Mouse (Mus musculus): ENCODE measurements around the gene Map2k2.
A peak's percentile ranks its signal among the peaks of the same experiment; 100 is the strongest.
"Not testable (repeated sequence)": the region's sequence is repeated elsewhere in the genome, so short reads cannot be mapped to it uniquely, and the experiment has no call there.

Map2k2 gene

GRCm38 (mm10) chr10:81142551-81142981 lies 36.9 kb downstream of the Map2k2 start:
- no peak for DNase-seq (ENCODE audit: low spot score in 2 of 2)

DNA sequence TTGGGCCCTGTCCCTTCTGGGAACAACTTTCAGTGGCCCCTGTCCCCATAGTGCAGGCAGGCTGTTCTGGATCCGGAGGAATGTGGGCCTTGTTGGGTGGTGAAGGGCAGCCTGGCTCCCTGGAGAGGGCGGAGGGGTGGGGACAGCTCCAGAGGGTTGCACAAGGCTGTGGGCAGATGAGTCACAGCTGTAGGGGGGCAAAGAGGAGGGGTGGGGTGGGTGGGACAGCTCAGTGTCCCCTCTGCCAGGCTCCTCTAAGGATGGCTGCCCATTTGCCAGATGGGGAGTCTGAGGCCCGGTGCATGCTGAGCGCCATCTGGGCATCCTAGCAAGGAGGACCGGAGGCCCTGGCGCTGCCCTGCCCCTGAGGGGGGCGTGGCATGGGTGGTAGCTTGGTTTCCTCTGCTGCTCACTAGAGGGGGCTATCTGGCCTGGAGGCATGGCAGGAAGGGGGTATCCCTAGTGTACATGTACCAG lies 37.5 kb downstream of the Map2k2 start:
- DNase-seq (ENCODE audit: low spot score in 2 of 2), result no peak

GRCm38 (mm10) chr10:81143845-81144437 lies 38.2 kb downstream of the Map2k2 start:
- DNase-seq (ENCODE audit: low spot score in 2 of 2), result no peak

DNA sequence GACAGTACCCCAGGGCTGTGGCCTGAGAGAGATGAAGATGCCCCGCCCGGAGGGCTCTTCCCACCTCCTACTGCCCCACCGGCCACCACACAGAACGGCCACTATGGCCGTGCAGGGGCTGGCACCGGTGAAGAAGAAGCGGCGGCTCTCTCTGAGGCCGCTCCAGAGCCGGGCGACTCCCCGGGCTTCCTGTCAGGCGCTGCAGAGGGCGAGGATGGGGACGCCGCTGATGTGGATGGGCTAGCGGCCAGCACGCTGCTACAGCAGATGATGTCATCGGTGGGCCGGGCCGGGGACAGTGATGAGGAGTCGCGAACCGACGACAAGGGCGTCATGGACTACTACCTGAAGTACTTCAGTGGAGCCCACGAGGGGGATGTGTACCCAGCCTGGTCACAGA lies 39.0 kb downstream of the Map2k2 start:
- no peak for DNase-seq (ENCODE audit: low spot score in 2 of 2)

DNA sequence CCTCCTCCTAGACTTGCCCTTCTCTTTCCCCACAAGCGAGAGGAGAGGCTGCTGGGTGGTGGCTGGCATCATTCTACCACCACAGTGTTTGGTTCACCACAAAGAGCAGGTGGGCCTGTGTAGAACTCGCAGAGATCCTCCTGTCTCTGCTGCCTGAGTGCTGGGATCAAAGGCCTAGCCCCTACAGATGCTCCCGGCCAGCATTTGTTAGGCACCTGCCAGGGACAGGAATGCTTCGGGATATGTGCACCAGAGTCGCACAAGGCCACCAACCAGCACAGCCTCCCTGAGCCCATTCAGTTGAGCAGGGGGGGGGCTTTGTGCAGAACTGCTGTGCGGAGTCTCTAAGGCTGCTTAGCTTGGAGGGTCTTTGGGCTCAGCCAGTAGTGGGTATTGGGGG lies 39.6 kb downstream of the Map2k2 start:
- no peak for DNase-seq (ENCODE audit: low spot score in 2 of 2)

- DNase-seq (ENCODE audit: low spot score in 2 of 2), result no peak
These were observed 40.1 kb downstream of the Map2k2 start for GRCm38 (mm10) chr10:81145778-81146177.

GRCm38 (mm10) chr10:81146296-81146695 lies 40.6 kb downstream of the Map2k2 start:
- DNase-seq (ENCODE audit: low spot score in 2 of 2), result no peak

DNA sequence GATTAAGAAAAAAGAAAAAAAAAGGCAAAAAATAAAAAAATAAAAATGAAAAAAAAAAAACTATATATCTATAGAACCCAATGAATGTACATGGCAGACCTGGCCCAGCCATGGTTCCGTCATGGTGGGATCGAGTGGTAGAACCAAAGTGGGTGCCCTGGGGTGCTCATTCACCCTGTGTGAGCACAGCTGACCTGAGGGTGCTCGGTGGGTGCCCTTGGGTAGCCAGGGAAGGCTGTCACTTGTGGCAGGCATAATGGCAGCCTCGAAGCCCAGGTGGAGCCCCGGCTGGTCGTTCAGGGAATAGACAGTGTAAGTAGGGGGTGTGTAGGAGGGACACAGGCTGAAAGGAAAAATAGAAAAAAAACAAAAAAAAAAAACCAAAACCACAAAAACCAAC lies 45.5 kb downstream of the Map2k2 start:
- DNase-seq (ENCODE audit: low spot score in 2 of 2), result no peak

DNA sequence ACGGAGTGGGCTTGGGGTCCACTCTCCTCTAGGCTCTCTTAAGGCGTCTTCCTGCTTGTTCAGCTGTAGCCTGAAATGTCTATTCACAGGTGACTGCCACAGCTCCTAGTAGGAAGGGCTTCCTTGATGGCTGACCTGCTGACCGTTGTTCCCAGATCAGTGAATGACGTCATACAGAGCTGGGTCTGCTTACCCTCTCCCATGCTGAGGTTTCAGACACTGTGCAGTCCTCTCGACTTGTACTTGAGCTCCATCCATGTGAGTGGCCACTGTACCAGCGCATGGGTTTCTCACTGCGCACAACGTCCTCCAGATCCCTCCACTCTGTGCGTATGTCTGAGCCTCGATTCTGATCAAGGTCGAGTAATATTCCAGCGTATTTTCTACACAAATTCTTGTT lies 46.9 kb downstream of the Map2k2 start:
- no peak for DNase-seq (ENCODE audit: low spot score in 2 of 2)

DNA sequence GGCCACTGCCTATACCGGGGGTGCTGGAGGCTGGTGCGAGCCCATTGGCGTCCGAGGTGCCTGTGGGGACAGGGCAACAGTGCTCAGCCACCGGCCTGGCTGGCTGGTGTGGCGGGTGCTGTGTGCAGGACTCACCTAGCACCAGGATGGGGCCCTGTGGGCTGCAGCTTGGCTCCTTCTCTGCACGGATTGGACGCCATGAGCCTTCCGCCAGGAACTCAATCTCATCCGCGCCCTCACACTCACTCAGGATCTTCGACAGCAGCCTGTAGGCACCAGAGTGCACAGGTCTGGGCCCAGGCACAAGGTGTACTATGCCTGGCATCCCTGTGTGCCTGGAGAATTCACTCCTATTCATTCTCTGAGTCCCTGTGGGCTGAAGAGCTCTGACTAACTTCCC lies 48.6 kb downstream of the Map2k2 start:
- DNase-seq (ENCODE audit: low spot score in 2 of 2), result no peak

GRCm38 (mm10) chr10:81154736-81155135 lies 49.0 kb downstream of the Map2k2 start:
- no peak for DNase-seq (ENCODE audit: low spot score in 2 of 2)

- peak; percentile 58 to 75 for DNase-seq (ENCODE audit: low spot score in 2 of 2)
These were observed 56.0 kb downstream of the Map2k2 start for GRCm38 (mm10) chr10:81161602-81162317.

GRCm38 (mm10) chr10:81162318-81162652 lies 56.6 kb downstream of the Map2k2 start:
- peak in 1 of 2 experiments; percentile 47 for DNase-seq (ENCODE audit: low spot score in 2 of 2)

- DNase-seq (ENCODE audit: low spot score in 2 of 2), result no peak
These were observed 59.4 kb downstream of the Map2k2 start for GRCm38 (mm10) chr10:81165118-81165517.

- DNase-seq (ENCODE audit: low spot score in 2 of 2), result peak; percentile 100
These were observed 61.7 kb downstream of the Map2k2 start, which contains the start of gene Pias4 for GRCm38 (mm10) chr10:81167200-81168086. Pias4 (minus strand) TSS chr10:81167923.

DNA sequence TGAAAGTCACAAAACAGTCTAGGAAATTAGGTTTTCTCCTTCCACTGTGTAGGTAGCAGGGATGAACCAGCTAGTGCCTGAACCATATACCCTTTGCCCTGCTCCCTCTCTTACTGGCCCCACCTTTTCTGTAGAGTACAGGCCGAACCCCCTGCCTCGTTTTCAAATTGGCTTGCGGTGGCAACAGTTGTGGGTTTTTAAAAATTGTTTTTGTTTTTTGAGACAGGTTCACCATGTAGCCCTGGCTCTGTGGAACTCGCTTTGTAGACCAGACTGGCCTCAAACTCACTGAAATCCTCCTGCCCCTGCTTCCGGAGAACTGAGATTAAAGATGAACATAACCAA lies 62.3 kb downstream of the Map2k2 start:
- peak in 1 of 2 experiments; percentile 40 for DNase-seq (ENCODE audit: low spot score in 2 of 2)

DNA sequence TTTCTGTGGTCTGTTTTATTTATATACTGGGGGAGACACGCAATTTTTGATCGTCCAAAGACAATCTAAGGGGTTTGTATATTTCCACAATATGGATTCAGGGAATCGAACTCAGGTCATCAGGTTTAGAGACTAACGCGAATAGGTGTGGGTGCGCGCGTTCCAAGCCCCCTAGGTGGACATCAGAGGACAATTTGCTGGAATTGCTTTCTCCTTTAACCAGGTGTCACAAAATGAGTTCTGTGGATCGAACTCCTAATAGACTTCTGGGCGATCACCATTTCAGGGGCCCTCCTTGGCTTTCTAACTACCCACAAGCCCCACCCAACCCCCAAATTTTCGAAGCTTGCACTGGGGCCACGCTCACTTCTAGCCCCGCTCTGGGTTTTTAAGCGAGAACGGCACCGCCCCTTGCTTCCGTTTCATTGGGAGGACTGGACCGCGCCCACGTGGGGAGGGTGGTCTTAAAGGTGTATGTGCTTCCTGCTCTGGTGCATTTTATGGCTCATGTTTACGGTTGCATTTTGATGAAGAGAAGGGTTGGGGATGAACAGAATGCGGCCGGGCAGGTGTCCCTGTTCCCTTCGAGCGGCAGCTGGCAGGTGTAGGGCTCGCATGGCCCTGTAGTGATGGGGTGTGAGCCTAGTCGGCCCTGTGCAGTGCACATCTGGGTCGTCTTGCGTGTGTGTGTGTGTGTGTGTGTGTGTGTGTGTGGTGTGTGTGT lies 63.0 kb downstream of the Map2k2 start:
- DNase-seq (ENCODE audit: low spot score in 2 of 2), result peak; percentile 76 to 83

DNA sequence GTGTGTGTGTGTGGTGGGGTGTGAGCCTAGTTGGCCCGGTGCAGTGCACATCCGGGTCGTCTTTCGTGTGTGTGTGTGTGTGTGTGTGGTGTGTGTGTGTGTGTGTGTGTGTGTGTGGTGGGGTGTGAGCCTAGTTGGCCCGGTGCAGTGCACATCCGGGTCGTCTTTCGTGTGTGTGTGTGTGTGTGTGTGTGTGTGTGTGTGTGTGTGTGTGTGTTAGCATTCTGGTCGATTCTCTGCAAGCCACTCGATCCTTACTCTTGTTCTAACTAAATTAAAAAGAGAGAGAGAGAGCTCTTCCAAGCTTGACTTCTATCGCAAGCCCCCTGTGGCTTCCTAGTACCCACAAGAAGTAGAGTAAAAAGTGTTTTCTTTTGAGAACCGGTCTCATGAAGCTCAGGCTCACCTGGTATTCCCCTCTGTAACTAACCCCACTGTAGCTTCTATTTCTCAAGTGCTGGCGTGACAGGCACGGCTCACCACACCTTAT lies 63.7 kb downstream of the Map2k2 start:
- DNase-seq (ENCODE audit: low spot score in 2 of 2), result not testable (repeated sequence)

DNA sequence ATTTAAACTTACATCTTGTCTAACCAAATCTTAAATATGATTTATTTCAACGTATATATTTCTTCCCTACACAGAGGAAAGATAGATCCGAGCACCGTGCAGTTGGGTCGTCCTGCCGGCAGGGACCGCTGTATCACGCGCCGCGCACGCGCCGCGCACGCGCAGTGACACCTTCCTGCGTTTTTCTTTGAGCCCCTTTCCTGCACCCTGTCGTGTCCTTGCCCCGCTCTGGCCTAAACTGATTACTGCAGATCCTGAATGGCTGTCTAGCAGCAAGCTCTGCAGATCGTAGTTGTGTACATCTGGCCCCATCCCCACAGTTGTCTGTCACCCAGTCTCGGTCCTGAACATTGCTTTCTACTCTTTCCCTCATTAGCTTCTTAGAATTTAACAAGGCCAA lies 67.4 kb downstream of the Map2k2 start:
- peak; percentile 73 to 80 for DNase-seq (ENCODE audit: low spot score in 2 of 2)

GRCm38 (mm10) chr10:81174617-81175344 lies 69.1 kb downstream of the Map2k2 start:
- peak; percentile 86 to 90 for DNase-seq (ENCODE audit: low spot score in 2 of 2)

GRCm38 (mm10) chr10:81175345-81175701 lies 69.6 kb downstream of the Map2k2 start:
- not testable (repeated sequence) for DNase-seq (ENCODE audit: low spot score in 2 of 2)
